Mouse (Mus musculus): ENCODE data around the gene Slc6a11.

The Slc6a11 gene

DNA sequence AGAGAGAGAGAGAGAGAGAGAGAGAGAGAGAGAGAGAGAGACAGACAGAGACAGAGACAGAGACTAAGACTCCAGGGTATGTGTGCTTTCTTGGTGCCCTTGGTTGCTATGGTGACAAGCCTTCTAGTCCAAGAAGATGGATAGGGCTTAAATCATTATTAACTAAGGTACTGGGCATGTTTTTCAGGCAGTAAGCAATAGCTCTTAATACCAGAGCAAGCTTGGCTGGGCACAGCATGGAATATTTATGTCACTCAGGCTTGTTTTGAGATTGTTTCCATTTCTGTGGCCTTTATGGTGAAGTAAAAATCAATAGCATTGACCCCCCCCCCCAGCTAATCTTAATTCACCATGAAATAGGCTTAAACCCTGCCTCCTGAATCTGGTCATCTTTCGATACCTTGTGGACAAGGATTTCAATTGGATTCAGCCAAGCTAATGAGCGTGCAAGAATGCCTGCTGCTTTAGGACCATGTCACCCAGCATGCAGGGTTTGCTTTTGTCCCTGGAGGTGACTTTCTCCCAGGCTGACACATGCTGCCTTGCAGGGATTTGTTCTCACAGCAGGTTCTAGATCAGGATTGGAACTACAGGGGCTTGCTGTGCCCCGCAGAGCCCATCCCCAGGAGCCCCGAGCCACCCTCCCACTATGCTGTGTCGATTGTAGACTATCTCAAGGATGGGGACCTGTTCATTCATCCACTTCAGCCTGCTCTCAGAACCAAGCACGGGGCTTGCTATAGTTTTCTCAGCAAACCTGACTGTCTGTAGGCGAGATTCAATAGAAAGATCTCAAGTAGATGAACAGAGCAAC, 51.5 kb downstream of the Slc6a11 start:
- DNase-seq = no peak

GRCm38 (mm10) chr6:114187121-114187520, 56.1 kb downstream of the Slc6a11 start:
- DNase-seq = no peak

GRCm38 (mm10) chr6:114188869-114189268, 57.8 kb downstream of the Slc6a11 start:
- no peak for DNase-seq

- DNase-seq = no peak
Measured at GRCm38 (mm10) chr6:114195998-114196397, 65.0 kb downstream of the Slc6a11 start.

DNA sequence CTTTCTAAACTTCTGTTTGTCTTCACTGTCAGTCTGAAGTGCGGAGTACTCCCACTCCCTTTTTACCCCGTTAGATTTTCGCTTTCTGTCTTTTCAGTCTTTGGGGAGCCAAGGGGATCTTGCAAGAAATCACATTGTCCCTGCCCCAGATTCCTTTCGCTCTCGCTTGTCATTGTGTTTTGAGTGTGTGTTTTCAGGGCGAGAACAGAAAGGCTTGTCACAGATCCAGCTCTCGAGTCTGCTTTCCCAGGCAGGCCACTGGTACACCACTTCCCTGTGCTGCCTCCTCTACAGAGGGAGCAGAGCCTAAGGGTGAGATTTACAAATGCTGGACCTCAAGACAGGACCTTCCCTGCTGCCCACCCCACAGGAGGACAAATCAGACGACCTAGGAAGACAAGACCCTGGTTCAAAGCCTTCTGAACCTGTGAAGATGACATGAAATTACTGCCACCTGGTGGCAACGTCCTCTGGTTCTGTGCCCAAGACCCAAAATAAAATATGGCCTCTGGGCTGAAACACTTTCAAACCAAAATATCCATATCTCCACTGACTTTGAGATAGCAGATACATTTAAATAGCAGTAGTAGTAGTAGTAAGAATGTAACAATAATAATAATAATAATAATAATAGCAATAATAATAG, 68.3 kb downstream of the Slc6a11 start:
- DNase-seq = no peak

- no peak for DNase-seq
Measured at GRCm38 (mm10) chr6:114204557-114204956, 73.5 kb downstream of the Slc6a11 start.

DNA sequence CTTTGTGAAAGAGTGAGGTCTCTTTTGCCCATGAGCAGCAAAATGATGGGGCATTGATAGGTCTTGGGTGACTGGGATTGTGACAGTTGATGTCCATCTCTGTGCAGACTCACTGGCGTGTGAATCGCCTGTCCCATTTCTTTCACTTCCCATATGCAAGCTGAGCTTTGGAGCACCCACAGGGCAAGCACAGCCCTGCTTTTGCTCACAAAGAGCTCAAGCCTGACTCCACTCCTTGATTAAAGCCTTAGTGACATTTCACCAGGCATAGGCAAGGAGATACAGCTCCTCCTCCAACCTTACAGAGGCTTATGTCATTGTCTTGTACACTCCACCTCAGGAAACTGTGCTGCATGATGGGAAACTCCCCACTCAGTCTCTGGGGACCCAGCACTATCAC, 77.3 kb downstream of the Slc6a11 start:
- no peak for DNase-seq

DNA sequence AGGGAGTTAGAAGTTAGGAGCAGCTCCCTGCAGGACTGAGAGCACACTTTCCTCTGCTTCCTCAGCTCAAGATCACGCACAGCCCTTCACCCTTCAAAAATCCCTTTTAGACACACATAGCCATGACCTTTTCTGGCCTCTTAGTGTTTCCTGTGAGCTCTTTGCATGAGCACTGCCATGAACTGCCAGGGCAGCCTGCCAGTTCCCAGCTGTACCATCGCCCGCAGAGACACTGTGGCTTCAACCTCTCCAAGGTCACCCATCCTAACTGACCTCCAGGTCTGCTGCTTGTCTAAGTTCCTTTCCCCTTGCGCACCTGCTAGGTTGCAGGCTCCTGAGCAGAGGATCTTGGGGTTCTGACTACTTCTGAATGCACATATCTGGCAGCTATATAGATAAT, 83.4 kb downstream of the Slc6a11 start:
- no peak for DNase-seq

GRCm38 (mm10) chr6:114216741-114217414, 85.8 kb downstream of the Slc6a11 start:
- no peak for DNase-seq

DNA sequence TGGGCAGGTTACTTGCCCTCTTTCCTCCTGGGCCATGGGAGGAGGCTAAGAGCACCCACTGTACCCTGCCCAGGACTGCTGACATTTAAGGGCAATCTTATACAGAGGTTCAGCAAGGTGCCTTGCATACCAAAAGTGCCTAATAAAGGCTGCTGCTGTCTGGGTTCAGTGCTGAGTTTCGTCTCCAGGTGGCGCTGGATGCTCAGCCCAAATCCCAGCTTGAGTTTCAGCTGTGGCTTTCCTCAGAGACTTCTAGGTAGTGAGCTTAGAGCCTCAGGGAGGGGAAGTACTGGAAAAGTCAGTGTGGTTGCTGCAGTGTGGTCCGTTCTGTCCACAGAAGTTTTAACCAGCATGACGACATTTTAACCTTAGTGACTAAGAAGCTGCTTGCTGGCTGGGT, 93.4 kb downstream of the Slc6a11 start:
- DNase-seq = peak in 1 of 2 experiments; percentile 12

GRCm38 (mm10) chr6:114227378-114227777, 96.3 kb downstream of the Slc6a11 start:
- DNase-seq = no peak

- no peak for DNase-seq
Measured at GRCm38 (mm10) chr6:114228196-114228595, 97.2 kb downstream of the Slc6a11 start.

GRCm38 (mm10) chr6:114238892-114239644, 108.0 kb downstream of the Slc6a11 start:
- DNase-seq = no peak

DNA sequence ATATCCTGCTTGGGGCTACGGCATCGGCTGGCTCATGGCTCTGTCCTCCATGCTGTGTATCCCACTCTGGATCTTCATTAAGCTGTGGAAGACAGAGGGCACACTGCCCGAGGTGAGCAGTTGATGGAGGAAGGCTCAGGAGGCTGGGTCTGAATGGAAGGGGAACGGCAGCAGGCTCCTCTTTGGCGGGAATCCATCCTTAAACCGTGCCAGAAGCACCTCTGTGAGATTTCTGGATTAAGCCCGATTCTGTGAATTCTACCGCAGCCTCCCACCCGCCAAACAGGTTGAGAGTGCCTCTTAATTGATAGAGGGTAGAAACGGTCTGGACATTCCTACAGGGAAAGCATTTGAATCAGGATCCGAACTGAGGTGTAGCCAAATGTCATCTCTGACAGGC, 114.6 kb downstream of the Slc6a11 start:
- DNase-seq = no peak

DNA sequence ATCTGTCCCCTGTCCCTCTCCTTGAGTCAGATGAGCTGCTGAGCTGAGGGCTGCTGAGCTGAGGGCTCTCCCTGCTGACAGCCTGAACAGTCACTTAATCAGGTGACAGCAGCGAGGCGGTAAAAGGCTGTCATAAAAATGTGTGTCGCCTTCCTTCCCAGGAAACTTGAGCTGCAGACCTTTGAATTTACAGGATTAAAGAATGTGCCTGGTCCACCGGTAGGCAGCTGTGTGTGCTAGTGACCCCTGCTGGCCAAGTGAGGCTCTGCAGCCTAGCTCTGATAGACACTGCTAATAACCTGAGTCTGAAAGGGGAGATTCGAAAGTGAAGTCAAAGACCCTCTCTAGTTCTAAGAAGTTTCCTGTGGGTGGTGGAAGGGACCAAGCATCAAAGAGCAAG, 119.3 kb downstream of the Slc6a11 start:
- DNase-seq = peak; percentile 42 to 82

DNA sequence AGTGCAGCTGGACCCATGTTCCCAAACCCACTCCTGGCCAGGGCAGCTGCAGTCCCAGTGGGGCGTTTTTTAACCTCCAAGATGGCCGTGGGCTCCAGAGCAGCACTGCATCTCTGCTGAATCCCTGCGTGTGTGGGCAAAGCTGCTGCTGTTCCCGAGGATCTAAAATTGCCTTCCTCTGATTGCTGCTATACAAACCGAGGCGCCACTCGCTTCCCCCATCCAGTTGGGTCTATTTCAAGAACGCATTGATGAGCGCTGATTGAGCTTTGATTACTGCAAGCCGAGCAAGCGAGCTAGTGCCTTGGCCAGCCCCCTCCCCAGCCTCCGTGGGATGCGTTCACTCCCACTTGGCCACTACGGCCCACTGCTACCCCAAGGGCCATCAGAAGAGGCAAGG, 123.9 kb downstream of the Slc6a11 start:
- DNase-seq = no peak

GRCm38 (mm10) chr6:114257762-114258361, 126.8 kb downstream of the Slc6a11 start:
- no peak for DNase-seq

- DNase-seq = no peak
Measured at GRCm38 (mm10) chr6:114258661-114259193, 127.7 kb downstream of the Slc6a11 start.

GRCm38 (mm10) chr6:114261609-114262008, 130.6 kb downstream of the Slc6a11 start:
- DNase-seq = no peak

- DNase-seq = no peak
Measured at GRCm38 (mm10) chr6:114264010-114264409, 133.0 kb downstream of the Slc6a11 start.

DNA sequence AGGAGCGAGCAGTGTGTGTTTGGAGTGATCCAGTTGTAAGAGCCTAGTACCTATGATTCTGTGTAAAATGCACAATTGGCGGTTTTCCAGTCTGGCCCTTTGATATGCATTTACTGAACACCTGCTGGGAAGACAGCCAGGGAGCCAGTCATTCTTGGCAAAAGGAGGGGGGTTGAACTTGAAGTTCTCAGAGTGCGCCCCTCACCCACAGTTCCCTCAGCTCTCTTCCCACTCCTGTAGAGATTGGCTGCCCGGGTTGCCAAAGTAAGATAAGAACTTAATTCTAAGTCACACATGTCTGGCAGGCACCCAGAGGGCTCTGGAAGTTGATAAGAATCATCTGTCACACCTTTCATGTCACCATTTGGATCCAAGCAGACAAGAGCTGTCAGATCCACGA, 133.4 kb downstream of the Slc6a11 start:
- DNase-seq = no peak

- no peak for DNase-seq
Measured at GRCm38 (mm10) chr6:114266273-114266672, 135.2 kb downstream of the Slc6a11 start.

Data from kidney, adult 8-10 months (tissue).